Mouse (Mus musculus) forebrain, embryonic 14.5 days (tissue): Measurements from ENCODE around the gene Mtmr11. TPM values are rescaled to one million over a fixed set of nuclear protein-coding genes. Genes with fewer than 3 reads are reported as not detected.
"Not testable (repeated sequence)": the region's sequence is repeated elsewhere in the genome, so short reads cannot be mapped to it uniquely, and the experiment has no call there.

Experiments used
- ATAC-seq: fragments of 200-750 bp; cut with Nextera tagmentation; 2 replicates; pipeline ENCODE4 v1.8.0; 2017; ENCODE audit warnings: mild to moderate bottlenecking, moderate library complexity
- DNase-seq: peaks from one replicate; pipeline ENCODE4 v3.0.0-alpha.2; 2015; ENCODE audit warnings: low spot score
- H3K27ac ChIP-seq: fragments of 300-500 bp; sonication (generic); 2 replicates; pipeline ENCODE4 v1.5.1; 2014; ENCODE audit warnings: low read depth, mild to moderate bottlenecking, control low read depth, low read length, moderate library complexity
- H3K27me3 ChIP-seq: fragments of 300-500 bp; sonication (generic); replicated peaks from 2 replicates; pipeline ENCODE4 v1.6.1; 2014; ENCODE audit warnings: low read length, control low read depth, mixed read lengths; ENCODE audit not compliant: control insufficient read depth, insufficient read depth
- H3K36me3 ChIP-seq: fragments of 300-500 bp; sonication (generic); 2 replicates; pipeline ENCODE4 v1.6.1; 2014; ENCODE audit warnings: low read length, control low read depth; ENCODE audit not compliant: control insufficient read depth, insufficient read depth
- H3K4me1 ChIP-seq: fragments of 300-500 bp; sonication (generic); 2 replicates; pipeline ENCODE4 v1.6.1; 2014; ENCODE audit warnings: antibody characterized with exemption, low read length, control low read depth; ENCODE audit not compliant: control insufficient read depth, insufficient read depth
- H3K4me2 ChIP-seq: fragments of 300-500 bp; sonication (generic); 2 replicates; pipeline ENCODE4 v1.6.1; 2014; ENCODE audit warnings: mild to moderate bottlenecking, control low read depth, low read length
- H3K4me3 ChIP-seq: fragments of 300-500 bp; sonication (generic); 2 replicates; pipeline ENCODE4 v1.5.1; 2014; ENCODE audit warnings: low read depth, low read length, control low read depth
- H3K9ac ChIP-seq: fragments of 300-500 bp; sonication (generic); 2 replicates; pipeline ENCODE4 v1.6.1; 2014; ENCODE audit warnings: mild to moderate bottlenecking, low read length, control low read depth, moderate library complexity
- H3K9me3 ChIP-seq: fragments of 300-500 bp; sonication (generic); replicated peaks from 2 replicates; pipeline ENCODE4 v1.6.1; 2016; ENCODE audit warnings: low read length, control low read depth, mixed read lengths; ENCODE audit not compliant: control insufficient read depth
- WGBS: fragments of 180-500 bp; shearing (Covaris S2); extraction: QIAGEN DNeasy Blood & Tissue Kit; methylation state at CpG from one replicate; pipeline ENCODE4 v1.1.7; 2014; 5-methylcytosine and 5-hydroxymethylcytosine counted together
- polyA plus RNA-seq: library from polyadenylated mRNA; unstranded; fragments of >200 nt; fragmentation: Nextera tagmentation; extraction: Ambion mirVana; gene quantifications from 2 replicates; pipeline ENCODE4 v1.2.1, GENCODE M21; 2014

Mtmr11 gene
- polyA plus RNA-seq, 1 experiment from 2014 or later, result 7.0 TPM

- DNase-seq, result no peak
- WGBS, result 93% methylated on average over 4 of the region's 4 CpGs
- no peak overlapping the region for H3K27ac ChIP-seq
- peaks cover 13% of the 10 kb centered on the region for H3K4me1 ChIP-seq
- peaks cover 23% of the 10 kb centered on the region for H3K36me3 ChIP-seq
- H3K9ac ChIP-seq, result no peak overlapping the region
- no peak overlapping the region for H3K4me3 ChIP-seq
- H3K4me2 ChIP-seq, result no peak overlapping the region
- no peaks in the 10 kb centered on the region for H3K9me3 ChIP-seq
- H3K27me3 ChIP-seq, result no peaks in the 10 kb centered on the region
- ATAC-seq, result no peak
These were observed 8.5 kb downstream of the Mtmr11 start for GRCm38 (mm10) chr3:96170276-96170675.

GRCm38 (mm10) chr3:96170976-96171545 lies 9.3 kb downstream of the Mtmr11 start:
- 76% methylated on average over 10 of the region's 10 CpGs for WGBS
- peak overlapping the region; percentile 88 for H3K9ac ChIP-seq
- no peak for ATAC-seq

GRCm38 (mm10) chr3:96171583-96172196 lies 9.9 kb downstream of the Mtmr11 start:
- Histone ChIP-seq H3K9me3 (no peaks in the 10 kb centered on the region), H3K27ac (peak overlapping the region; percentile 98), H3K4me1 (peaks cover 13% of the 10 kb centered on the region), H3K9ac (peak overlapping the region; percentile 88), H3K36me3 (peaks cover 36% of the 10 kb centered on the region), H3K4me3 (peak overlapping the region; percentile 73), H3K27me3 (no peaks in the 10 kb centered on the region), H3K4me2 (peak overlapping the region; percentile 95)
- DNase-seq (no peak), ATAC-seq (peak; percentile 11)
- 18% methylated on average over 18 of the region's 18 CpGs for WGBS

More at GRCm38 (mm10) chr3:96170976-96171545, 9.3 kb downstream of the Mtmr11 start:
- Histone ChIP-seq H3K4me2 (peak overlapping the region; percentile 95), H3K9me3 (no peaks in the 10 kb centered on the region), H3K4me3 (peak overlapping the region; percentile 73), H3K36me3 (peaks cover 30% of the 10 kb centered on the region), H3K27me3 (no peaks in the 10 kb centered on the region), H3K4me1 (peaks cover 13% of the 10 kb centered on the region), H3K27ac (peak overlapping the region; percentile 17; the same call in 1 of the 2 replicates)
- DNase-seq, result no peak

GRCm38 (mm10) chr3:96172197-96173178 lies 10.7 kb downstream of the Mtmr11 start, which contains the start of gene Sf3b4:
Gene Sf3b4, plus strand, starts transcription at chr3:96172332.
- DNase-seq, result peak; percentile 96

GRCm38 (mm10) chr3:96173185-96173584 lies 11.4 kb downstream of the Mtmr11 start:
- 33% methylated on average over 7 of the region's 7 CpGs for WGBS
- H3K27ac ChIP-seq, result no peak overlapping the region
- DNase-seq, result no peak

More at GRCm38 (mm10) chr3:96172197-96173178, 10.7 kb downstream of the Mtmr11 start, which contains the start of gene Sf3b4:
- H3K27me3 ChIP-seq, result no peaks in the 10 kb centered on the region
- peak within 1 kb of the TSS; percentile 73 for H3K4me3 ChIP-seq
- H3K27ac ChIP-seq, result peak within 1 kb of the TSS; percentile 98
- H3K36me3 ChIP-seq, result peaks cover 41% of the 10 kb centered on the region
- peak within 1 kb of the TSS; percentile 88 for H3K9ac ChIP-seq
- under 1% methylated on average over 53 of the region's 58 CpGs for WGBS
- peaks cover 13% of the 10 kb centered on the region for H3K4me1 ChIP-seq
- H3K9me3 ChIP-seq, result no peaks in the 10 kb centered on the region
- peak within 1 kb of the TSS; percentile 95 for H3K4me2 ChIP-seq
- ATAC-seq, result peak; percentile 95

GRCm38 (mm10) chr3:96174042-96174441 lies 12.2 kb downstream of the Mtmr11 start:
- not testable (repeated sequence) for H3K27me3 ChIP-seq, ATAC-seq

More at GRCm38 (mm10) chr3:96173185-96173584, 11.4 kb downstream of the Mtmr11 start:
- Histone ChIP-seq H3K27me3 (no peaks in the 10 kb centered on the region), H3K36me3 (peaks cover 48% of the 10 kb centered on the region), H3K4me2 (peak overlapping the region; percentile 95), H3K9ac (peak overlapping the region; percentile 81), H3K4me3 (peak overlapping the region; percentile 73), H3K9me3 (no peaks in the 10 kb centered on the region), H3K4me1 (peaks cover 13% of the 10 kb centered on the region)
- ATAC-seq, result no peak

GRCm38 (mm10) chr3:96175251-96175650 lies 13.4 kb downstream of the Mtmr11 start:
- H3K9me3 ChIP-seq, result no peaks in the 10 kb centered on the region
- H3K36me3 ChIP-seq, result peaks cover 50% of the 10 kb centered on the region
- DNase-seq, result no peak
- ATAC-seq, result no peak
- no peak overlapping the region for H3K4me3 ChIP-seq
- no peaks in the 10 kb centered on the region for H3K27me3 ChIP-seq
- WGBS, result 92% methylated on average over 6 of the region's 6 CpGs
- no peak overlapping the region for H3K4me2 ChIP-seq
- peaks cover 13% of the 10 kb centered on the region for H3K4me1 ChIP-seq
- H3K27ac ChIP-seq, result no peak overlapping the region
- no peak overlapping the region for H3K9ac ChIP-seq

More at GRCm38 (mm10) chr3:96174042-96174441, 12.2 kb downstream of the Mtmr11 start:
- H3K9ac ChIP-seq, H3K4me3 ChIP-seq, H3K4me2 ChIP-seq, H3K27ac ChIP-seq, H3K9me3 ChIP-seq, DNase-seq: not testable (repeated sequence)
- 82% methylated on average over 4 of the region's 4 CpGs for WGBS
- peaks cover 13% of the 10 kb centered on the region for H3K4me1 ChIP-seq
- H3K36me3 ChIP-seq, result peaks cover 50% of the 10 kb centered on the region

- ATAC-seq (no peak), DNase-seq (no peak)
- Histone ChIP-seq H3K36me3 (peaks cover 50% of the 10 kb centered on the region), H3K9me3 (no peaks in the 10 kb centered on the region), H3K4me2 (no peak overlapping the region), H3K4me1 (peaks cover 17% of the 10 kb centered on the region), H3K9ac (no peak overlapping the region), H3K27me3 (no peaks in the 10 kb centered on the region), H3K4me3 (no peak overlapping the region), H3K27ac (no peak overlapping the region)
- 93% methylated on average over 4 of the region's 4 CpGs for WGBS
These were observed 16.6 kb downstream of the Mtmr11 start for GRCm38 (mm10) chr3:96178427-96178826.
